Mouse (Mus musculus) hindbrain, embryonic 15.5 days (tissue): ENCODE measurements at regions not wholly inside any gene's neighbourhood (a gene's known extent, or its start where the extent isn't known, plus 50 kb on each side); places are given as distances from the start of the nearest gene placed in this dataset.

Experiments used
- ATAC-seq: fragments of 200-750 bp; cut with Nextera tagmentation; 2 replicates; pipeline ENCODE4 v1.8.0; 2017; ENCODE audit warnings: low read depth, moderate number of reproducible peaks, moderate TSS enrichment; ENCODE audit not compliant: low FRiP score
- H3K27ac ChIP-seq: fragments of 300-500 bp; sonication (generic); replicated peaks from 2 replicates; pipeline ENCODE4 v1.5.1; 2015; ENCODE audit warnings: mild to moderate bottlenecking, inconsistent platforms
- H3K27me3 ChIP-seq: fragments of 300-500 bp; sonication (generic); 2 replicates; pipeline ENCODE4 v1.6.1; 2015; ENCODE audit warnings: control low read depth, inconsistent platforms
- H3K36me3 ChIP-seq: fragments of 300-500 bp; sonication (generic); 2 replicates; pipeline ENCODE4 v1.6.1; 2015; ENCODE audit warnings: control low read depth, inconsistent platforms
- H3K4me1 ChIP-seq: fragments of 300-500 bp; sonication (generic); replicated peaks from 2 replicates; pipeline ENCODE4 v1.6.1; 2015; ENCODE audit warnings: control low read depth, inconsistent platforms
- H3K4me2 ChIP-seq: fragments of 300-500 bp; sonication (generic); 2 replicates; pipeline ENCODE4 v1.6.1; 2015; ENCODE audit warnings: moderate library complexity, mild to moderate bottlenecking, inconsistent platforms
- H3K4me3 ChIP-seq: fragments of 300-500 bp; sonication (generic); 2 replicates; pipeline ENCODE4 v1.5.1; 2015; ENCODE audit warnings: mild to moderate bottlenecking, inconsistent platforms
- H3K9ac ChIP-seq: fragments of 300-500 bp; sonication (generic); 2 replicates; pipeline ENCODE4 v1.6.1; 2015; ENCODE audit warnings: inconsistent platforms
- H3K9me3 ChIP-seq: fragments of 300-500 bp; sonication (generic); 2 replicates; pipeline ENCODE4 v1.6.1; 2016; ENCODE audit warnings: control low read depth, inconsistent platforms
- WGBS: fragments of 180-500 bp; shearing (Covaris S2); methylation state at CpG from one replicate; pipeline ENCODE4 v1.1.7; 2015; 5-methylcytosine and 5-hydroxymethylcytosine counted together

DNA sequence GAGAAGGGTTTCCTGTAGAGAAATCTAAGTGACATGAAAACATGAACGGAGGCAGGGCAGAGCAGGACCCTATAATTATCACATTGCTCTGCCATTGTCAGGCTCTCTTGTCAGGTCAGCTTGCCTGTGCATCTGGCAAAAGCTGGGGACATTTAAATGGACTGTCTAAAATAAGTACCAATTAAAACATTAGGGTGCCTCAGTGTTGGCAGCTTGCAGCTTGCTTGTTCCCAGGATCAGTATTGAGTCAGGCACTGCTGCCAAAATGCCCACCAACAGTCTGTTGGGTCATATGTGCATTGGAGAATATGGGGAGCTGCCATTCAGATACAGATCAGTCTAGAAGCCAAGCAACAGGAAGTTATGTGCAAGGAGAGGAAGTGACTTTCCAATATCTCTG lies 349.5 kb upstream of the B3gat1 start:
- Histone ChIP-seq H3K4me2 (no peak overlapping the region), H3K9ac (no peak overlapping the region), H3K4me1 (no peaks in the 10 kb centered on the region), H3K36me3 (no peaks in the 10 kb centered on the region), H3K9me3 (no peaks in the 10 kb centered on the region), H3K27me3 (no peaks in the 10 kb centered on the region), H3K27ac (no peak overlapping the region), H3K4me3 (no peak overlapping the region)
- no peak for ATAC-seq
- WGBS, result 71% methylated on average over 1 of the region's 1 CpGs

DNA sequence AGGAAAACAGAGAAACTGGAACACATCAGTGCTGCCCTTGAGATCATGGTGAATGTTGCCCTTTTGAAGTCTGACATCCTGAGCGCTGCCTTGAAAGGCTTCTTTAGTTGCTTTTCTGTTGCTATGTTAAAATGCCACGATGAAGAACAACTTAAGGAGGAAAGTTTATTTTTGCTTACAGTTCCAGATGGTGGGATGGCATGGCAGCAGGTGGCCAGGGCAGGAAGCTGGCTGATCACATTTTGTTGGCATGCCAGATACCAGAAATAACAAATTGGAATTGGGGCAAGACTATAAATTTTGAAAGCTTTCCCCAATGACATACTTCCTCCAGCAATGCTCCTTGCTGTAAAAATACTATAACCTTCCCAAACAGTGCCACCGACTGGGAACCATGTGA lies 334.9 kb upstream of the B3gat1 start:
- 79% methylated on average over 3 of the region's 3 CpGs for WGBS

DNA sequence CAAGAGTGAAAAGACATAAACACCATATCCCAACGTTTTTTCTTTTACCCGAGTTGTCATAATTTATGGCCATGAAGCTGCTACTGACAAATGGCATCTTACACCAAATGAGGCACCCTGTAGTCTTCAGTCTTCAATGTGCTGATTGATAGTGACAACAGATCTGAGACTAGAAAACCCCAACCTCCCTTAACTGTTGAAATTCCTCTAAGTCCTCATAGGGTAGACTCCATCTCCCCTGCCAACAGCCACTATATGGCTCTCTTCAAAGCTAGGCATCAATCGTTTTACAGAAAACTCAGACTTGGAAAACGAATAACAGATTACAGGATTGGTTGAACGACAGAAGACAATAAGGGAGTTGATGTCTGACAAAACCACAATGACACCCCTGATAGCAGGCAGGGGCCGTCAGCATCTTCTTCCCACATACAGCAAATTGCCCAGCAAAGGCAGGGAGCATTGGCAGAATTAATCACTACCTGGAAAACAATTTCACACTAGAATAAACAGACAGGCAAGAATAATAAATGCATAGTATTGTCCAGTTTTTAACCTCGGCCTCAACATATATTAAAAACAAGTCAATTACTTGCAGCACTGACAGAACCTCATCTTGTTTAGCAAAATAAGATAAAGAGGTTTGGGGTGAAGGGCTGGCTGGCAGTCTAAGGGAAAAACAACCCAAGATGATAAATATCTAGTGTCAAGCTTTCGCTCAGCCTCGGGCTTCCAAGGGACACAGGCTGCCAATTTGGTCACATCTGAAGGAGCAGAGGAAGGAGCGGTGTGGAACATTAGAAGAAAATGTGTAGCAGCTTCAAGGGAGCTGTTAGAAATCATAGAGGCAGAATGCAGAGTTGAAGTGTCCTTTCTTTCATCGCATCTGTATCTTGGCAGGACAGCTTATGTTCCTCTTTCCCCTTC lies 310.4 kb upstream of the B3gat1 start:
- no peak overlapping the region for H3K9ac ChIP-seq
- H3K27ac ChIP-seq, result peak overlapping the region; percentile 50; the same call in 1 of the 2 replicates
- no peaks in the 10 kb centered on the region for H3K27me3 ChIP-seq
- H3K4me2 ChIP-seq, result no peak overlapping the region
- no peaks in the 10 kb centered on the region for H3K9me3 ChIP-seq
- no peaks in the 10 kb centered on the region for H3K36me3 ChIP-seq
- ATAC-seq, result no peak
- H3K4me1 ChIP-seq, result peaks cover 10% of the 10 kb centered on the region; the same call in 1 of the 2 replicates
- 37% methylated on average over 11 of the region's 11 CpGs for WGBS
- H3K4me3 ChIP-seq, result no peak overlapping the region

More for the DNA sequence above, 334.9 kb upstream of the B3gat1 start:
- H3K36me3 ChIP-seq, result no peaks in the 10 kb centered on the region
- no peaks in the 10 kb centered on the region for H3K27me3 ChIP-seq
- no peak overlapping the region for H3K4me3 ChIP-seq
- H3K4me1 ChIP-seq, result no peaks in the 10 kb centered on the region
- no peak for ATAC-seq
- no peaks in the 10 kb centered on the region for H3K9me3 ChIP-seq
- no peak overlapping the region for H3K4me2 ChIP-seq
- H3K27ac ChIP-seq, result no peak overlapping the region
- H3K9ac ChIP-seq, result no peak overlapping the region

DNA sequence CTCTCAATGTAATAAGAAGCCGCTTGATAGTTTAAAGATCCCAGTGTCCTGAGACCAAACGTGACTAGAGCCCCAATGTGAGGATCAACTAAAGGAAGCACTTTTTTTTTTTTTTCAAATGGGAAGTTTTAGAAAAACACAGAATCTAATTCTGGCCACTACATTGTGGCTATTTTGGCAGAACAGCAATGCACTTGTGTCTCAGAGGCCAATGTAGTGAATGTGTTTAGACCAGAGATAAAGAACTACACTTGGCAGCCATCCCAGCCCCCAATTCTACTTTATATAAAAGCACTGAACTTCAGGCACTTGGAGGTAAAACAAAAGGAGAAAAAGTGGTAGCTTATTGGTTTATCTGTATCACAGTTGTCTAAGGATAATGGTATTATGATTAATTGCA lies 298.0 kb upstream of the B3gat1 start:
- H3K4me2 ChIP-seq, result no peak overlapping the region
- H3K4me3 ChIP-seq, result no peak overlapping the region
- no peaks in the 10 kb centered on the region for H3K27me3 ChIP-seq
- no peaks in the 10 kb centered on the region for H3K4me1 ChIP-seq
- WGBS, result 64% methylated on average over 2 of the region's 2 CpGs
- H3K27ac ChIP-seq, result no peak overlapping the region
- H3K36me3 ChIP-seq, result no peaks in the 10 kb centered on the region
- no peaks in the 10 kb centered on the region for H3K9me3 ChIP-seq
- peak; percentile 75; the same call in 1 of the 2 replicates for ATAC-seq
- no peak overlapping the region for H3K9ac ChIP-seq

DNA sequence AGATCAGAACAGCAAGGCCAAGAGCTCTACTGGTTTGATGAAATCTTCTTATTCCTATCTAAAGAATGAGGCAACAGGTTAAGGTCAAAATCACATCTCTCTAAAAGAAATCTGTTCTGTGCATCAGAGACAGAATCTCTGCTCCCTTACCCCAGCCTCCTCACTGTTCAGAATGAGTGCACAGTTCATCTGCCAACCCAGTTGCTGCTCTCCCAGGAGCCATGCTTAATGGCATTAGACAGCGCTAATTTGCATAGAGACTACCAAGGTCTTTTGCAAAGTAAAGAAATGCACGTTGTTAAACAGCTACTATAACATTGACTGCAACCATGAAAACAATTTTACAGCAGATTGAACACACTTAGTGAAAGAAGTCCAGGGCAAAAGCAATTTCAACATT lies 296.3 kb upstream of the B3gat1 start:
- Histone ChIP-seq H3K4me2 (no peak overlapping the region), H3K4me1 (no peaks in the 10 kb centered on the region), H3K9ac (no peak overlapping the region), H3K4me3 (no peak overlapping the region), H3K36me3 (no peaks in the 10 kb centered on the region), H3K27ac (no peak overlapping the region), H3K9me3 (no peaks in the 10 kb centered on the region), H3K27me3 (no peaks in the 10 kb centered on the region)
- 0 out of 2 replicates have a peak, but pooled peaks have one; percentile 34 for ATAC-seq
- WGBS, result 42% methylated on average over 2 of the region's 2 CpGs

DNA sequence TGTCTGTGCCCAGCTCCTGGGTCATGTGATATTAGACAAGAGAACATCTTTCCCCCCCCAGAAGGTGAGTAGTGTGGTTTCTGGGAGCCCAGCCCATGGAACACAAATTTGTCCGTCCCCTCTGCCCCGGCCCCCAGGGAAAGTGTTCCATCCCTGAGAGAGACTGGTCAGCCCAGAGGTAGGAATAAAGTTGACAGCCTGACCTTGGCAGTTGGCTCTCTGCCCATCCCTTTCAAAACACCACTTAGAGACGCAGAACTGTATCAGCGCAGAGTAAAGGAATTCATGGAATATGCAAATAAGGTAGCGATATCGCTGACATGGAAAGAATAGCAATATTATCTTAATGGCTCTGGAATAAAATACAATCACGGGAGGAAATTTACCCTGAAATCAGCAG lies 279.6 kb upstream of the B3gat1 start:
- no peak overlapping the region for H3K27ac ChIP-seq
- no peak overlapping the region for H3K4me3 ChIP-seq
- no peaks in the 10 kb centered on the region for H3K9me3 ChIP-seq
- H3K4me2 ChIP-seq, result no peak overlapping the region
- peaks cover 7% of the 10 kb centered on the region; the same call in 1 of the 2 replicates for H3K4me1 ChIP-seq
- H3K9ac ChIP-seq, result no peak overlapping the region
- H3K27me3 ChIP-seq, result no peaks in the 10 kb centered on the region
- no peaks in the 10 kb centered on the region for H3K36me3 ChIP-seq
- peak; percentile 23; the same call in 1 of the 2 replicates for ATAC-seq
- WGBS, result 37% methylated on average over 7 of the region's 7 CpGs

DNA sequence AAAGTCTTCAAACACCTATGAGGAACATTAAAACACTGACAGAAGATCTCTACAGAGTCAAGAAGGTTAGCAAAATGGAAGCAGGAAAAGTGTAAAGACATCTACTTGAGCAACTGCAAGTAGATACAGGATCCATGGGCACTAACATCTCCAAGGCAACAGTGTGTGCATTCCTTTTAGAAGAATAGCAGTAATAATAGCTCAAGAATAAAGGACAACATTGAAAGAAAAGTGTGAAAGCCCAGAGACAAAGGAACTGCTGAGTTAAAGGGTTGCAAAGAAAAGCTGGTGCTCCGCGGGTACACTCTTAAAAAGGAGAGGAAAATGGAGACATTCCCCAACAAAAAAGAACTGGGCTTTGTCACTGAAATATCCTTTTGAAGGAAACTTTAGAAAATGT lies 272.4 kb upstream of the B3gat1 start:
- Histone ChIP-seq H3K27me3 (no peaks in the 10 kb centered on the region), H3K4me1 (no peaks in the 10 kb centered on the region), H3K27ac (no peak overlapping the region), H3K36me3 (no peaks in the 10 kb centered on the region), H3K9me3 (no peaks in the 10 kb centered on the region), H3K9ac (no peak overlapping the region), H3K4me3 (no peak overlapping the region), H3K4me2 (no peak overlapping the region)
- WGBS, result 13% methylated on average over 2 of the region's 2 CpGs
- no peak for ATAC-seq

DNA sequence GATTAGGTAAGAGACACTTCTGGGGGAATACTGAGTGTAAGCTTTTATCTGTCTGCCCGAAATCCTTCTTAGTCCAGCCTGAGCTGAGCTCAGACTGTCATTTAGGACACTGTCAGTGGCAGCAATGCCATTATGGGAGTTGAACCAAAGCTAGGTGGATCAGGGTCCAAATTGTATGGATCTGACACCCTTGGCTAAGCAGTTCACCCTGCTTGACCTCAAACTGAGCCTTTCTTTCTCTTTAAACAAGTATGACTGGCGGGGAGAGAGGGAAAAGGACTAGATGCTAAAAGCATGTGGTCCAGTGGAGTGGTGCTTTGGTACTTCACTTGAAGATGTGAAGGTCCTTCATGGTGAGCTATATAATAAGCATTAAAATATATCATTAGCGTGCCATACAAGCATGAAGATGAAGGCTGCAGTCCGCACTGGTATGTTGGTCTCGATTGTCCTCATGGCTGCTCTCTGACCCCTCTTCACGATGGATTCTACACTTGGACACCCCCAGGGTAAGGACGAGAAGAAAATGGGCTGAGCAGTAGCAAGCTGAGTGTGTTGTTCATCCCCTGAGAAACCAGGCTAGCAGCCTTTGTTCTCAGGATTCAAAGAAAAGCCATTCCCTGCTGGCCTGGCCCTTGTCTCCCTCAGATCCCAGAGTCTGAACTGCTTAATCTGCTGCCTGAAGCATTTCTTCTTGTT lies 262.7 kb upstream of the B3gat1 start:
- H3K4me2 ChIP-seq, result no peak overlapping the region
- H3K4me3 ChIP-seq, result no peak overlapping the region
- H3K9me3 ChIP-seq, result no peaks in the 10 kb centered on the region
- H3K4me1 ChIP-seq, result no peaks in the 10 kb centered on the region
- H3K9ac ChIP-seq, result no peak overlapping the region
- no peaks in the 10 kb centered on the region for H3K36me3 ChIP-seq
- no peaks in the 10 kb centered on the region for H3K27me3 ChIP-seq
- no peak for ATAC-seq
- WGBS, result 33% methylated on average over 7 of the region's 7 CpGs
- no peak overlapping the region for H3K27ac ChIP-seq

DNA sequence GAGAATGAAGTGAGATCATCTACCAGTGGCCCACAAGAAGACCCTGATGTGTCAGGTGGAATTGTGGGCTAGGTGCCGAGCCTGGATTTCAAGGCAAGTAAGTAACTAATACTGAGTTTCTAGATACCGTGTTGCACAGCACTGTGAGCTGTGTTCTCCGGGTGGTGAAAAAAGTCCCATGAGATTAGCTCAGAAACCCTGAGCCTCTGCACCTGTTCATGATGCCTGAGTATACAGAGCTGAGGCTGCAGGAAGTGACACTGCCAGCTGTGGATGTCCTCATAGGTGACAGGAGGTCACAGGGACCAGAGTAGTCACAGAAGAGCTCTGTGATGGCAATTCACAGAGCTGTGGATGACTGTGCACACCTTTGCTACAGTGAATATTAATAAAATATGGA lies 257.2 kb upstream of the B3gat1 start:
- H3K9ac ChIP-seq, result no peak overlapping the region
- no peak overlapping the region for H3K27ac ChIP-seq
- H3K27me3 ChIP-seq, result no peaks in the 10 kb centered on the region
- ATAC-seq, result no peak
- 84% methylated on average over 3 of the region's 3 CpGs for WGBS
- no peaks in the 10 kb centered on the region for H3K4me1 ChIP-seq
- no peaks in the 10 kb centered on the region for H3K9me3 ChIP-seq
- no peaks in the 10 kb centered on the region for H3K36me3 ChIP-seq
- H3K4me2 ChIP-seq, result no peak overlapping the region
- H3K4me3 ChIP-seq, result no peak overlapping the region

DNA sequence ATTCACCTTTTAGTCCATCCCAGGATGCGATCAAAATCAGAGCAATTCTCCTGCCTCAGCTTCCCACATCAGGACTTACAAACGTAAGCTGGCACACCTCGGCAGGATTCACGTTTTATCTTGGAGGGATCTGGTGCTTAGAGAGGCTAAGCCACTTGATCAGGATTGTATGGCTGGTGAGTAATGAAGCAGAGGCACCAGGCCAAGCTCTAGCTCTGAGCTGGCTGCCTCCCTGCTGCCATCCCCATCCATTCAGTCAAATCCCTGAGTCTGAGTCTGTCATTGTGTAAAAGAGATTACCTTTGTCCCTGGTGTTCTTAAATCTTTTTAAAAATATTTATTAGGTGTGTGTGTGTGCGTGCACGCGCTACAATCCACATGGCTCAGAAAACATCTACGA lies 252.6 kb upstream of the B3gat1 start:
- Histone ChIP-seq H3K4me3 (no peak overlapping the region), H3K4me2 (no peak overlapping the region), H3K9ac (no peak overlapping the region), H3K27ac (no peak overlapping the region), H3K36me3 (no peaks in the 10 kb centered on the region), H3K9me3 (no peaks in the 10 kb centered on the region), H3K27me3 (no peaks in the 10 kb centered on the region), H3K4me1 (no peaks in the 10 kb centered on the region)
- 85% methylated on average over 8 of the region's 8 CpGs for WGBS
- ATAC-seq, result no peak

DNA sequence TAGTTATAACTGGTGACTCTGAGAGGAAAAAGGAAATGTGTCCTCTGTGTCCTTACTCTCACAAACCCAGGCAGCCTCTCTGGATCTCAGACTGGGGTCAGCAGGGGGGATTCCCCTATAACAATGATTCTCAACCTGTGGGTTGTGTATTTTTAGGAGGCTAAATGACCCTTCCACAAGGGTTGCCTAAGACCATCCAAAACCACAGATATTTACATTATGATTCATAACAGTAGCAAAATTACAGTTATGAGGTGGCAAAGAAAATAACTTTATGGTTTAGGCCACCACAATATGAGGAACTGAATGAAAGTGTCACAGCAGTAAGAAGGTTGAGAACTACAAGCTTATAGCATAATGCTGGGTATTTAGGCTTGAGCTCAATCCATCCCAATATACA lies 251.6 kb upstream of the B3gat1 start:
- Histone ChIP-seq H3K9me3 (no peaks in the 10 kb centered on the region), H3K27ac (no peak overlapping the region), H3K27me3 (no peaks in the 10 kb centered on the region), H3K4me2 (no peak overlapping the region), H3K36me3 (no peaks in the 10 kb centered on the region), H3K9ac (no peak overlapping the region), H3K4me3 (no peak overlapping the region), H3K4me1 (no peaks in the 10 kb centered on the region)
- ATAC-seq, result no peak

DNA sequence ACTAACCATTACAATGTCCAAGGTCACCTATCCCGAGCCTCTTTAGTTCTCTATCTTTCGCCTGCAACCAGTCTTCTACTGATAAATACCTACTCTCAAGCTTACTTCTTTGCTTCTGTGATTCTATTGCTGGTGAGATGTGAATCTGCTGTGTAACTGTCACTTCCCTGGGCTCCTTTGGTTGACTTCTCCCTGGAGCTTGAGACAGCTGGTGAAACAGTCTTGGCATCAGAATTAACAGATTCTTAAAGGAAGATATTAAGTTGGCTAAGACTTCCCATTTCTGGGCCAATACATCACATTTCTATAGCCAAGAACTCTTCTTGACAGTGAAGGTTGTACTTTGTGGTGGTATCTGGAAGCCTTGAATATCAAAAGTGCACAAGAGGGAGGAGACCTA lies 239.8 kb upstream of the B3gat1 start:
- WGBS, result 89% methylated on average over 2 of the region's 2 CpGs
- ATAC-seq, result no peak
- H3K4me2 ChIP-seq, result no peak overlapping the region
- no peak overlapping the region for H3K9ac ChIP-seq
- H3K27ac ChIP-seq, result no peak overlapping the region
- no peaks in the 10 kb centered on the region for H3K9me3 ChIP-seq
- no peak overlapping the region for H3K4me3 ChIP-seq
- H3K36me3 ChIP-seq, result no peaks in the 10 kb centered on the region
- H3K27me3 ChIP-seq, result no peaks in the 10 kb centered on the region
- H3K4me1 ChIP-seq, result no peaks in the 10 kb centered on the region
